ENCODE assay signal across 8 mouse cellular contexts in genomic region chr9:21797921-21798344, GRCm38 (mm10). TPM values are rescaled to one million over a fixed set of nuclear protein-coding genes. Genes with fewer than 3 reads are reported as not detected.
DNase-seq lines count a peak whose midpoint lies in the region; ATAC-seq and TF ChIP-seq lines count a peak whose summit lies in the region.

No protein-coding gene starts in this region.

- H3K36me3 ChIP-seq in C2C12 (ENCODE audit: control insufficient read depth, insufficient read depth), result peaks cover 23% of the 10 kb centered on the region
- H3K36me3 ChIP-seq in forebrain, embryonic 11.5 days (ENCODE audit: control insufficient read depth, insufficient read depth, low read length), result peaks cover 2% of the 10 kb centered on the region; the same call in 1 of the 2 replicates
- peaks cover 67% of the 10 kb centered on the region for H3K36me3 ChIP-seq in limb, embryonic 10.5 days
- peaks cover 14% of the 10 kb centered on the region for H3K36me3 ChIP-seq in stomach, embryonic 16.5 days (ENCODE audit: control insufficient read depth, insufficient read depth, low read length)

- no peaks in the 10 kb centered on the region for H3K9me3 ChIP-seq in forebrain, embryonic 11.5 days (ENCODE audit: control insufficient read depth, low read length)
- no peaks in the 10 kb centered on the region for H3K9me3 ChIP-seq in limb, embryonic 10.5 days (replicated peaks)
- H3K9me3 ChIP-seq in stomach, embryonic 16.5 days (replicated peaks; ENCODE audit: control insufficient read depth, low read length), result no peaks in the 10 kb centered on the region

- H3ac ChIP-seq in C2C12 (ENCODE audit: control insufficient read depth, insufficient read length, low read depth), result peak overlapping the region; percentile 72

- peak overlapping the region; percentile 37 for H3K27ac ChIP-seq in forebrain, embryonic 11.5 days (ENCODE audit: low read depth, low read length)
- peak overlapping the region; percentile 98 for H3K27ac ChIP-seq in limb, embryonic 10.5 days
- peak overlapping the region; percentile 94 for H3K27ac ChIP-seq in stomach, embryonic 16.5 days (ENCODE audit: low read length)

- H3K4me1 ChIP-seq in forebrain, embryonic 11.5 days (replicated peaks; ENCODE audit: control insufficient read depth, insufficient read depth, low read length), result peaks cover 6% of the 10 kb centered on the region; the same call in 1 of the 2 replicates
- peaks cover 49% of the 10 kb centered on the region for H3K4me1 ChIP-seq in limb, embryonic 10.5 days
- peaks cover 25% of the 10 kb centered on the region for H3K4me1 ChIP-seq in stomach, embryonic 16.5 days (ENCODE audit: control insufficient read depth, insufficient read depth, low read length)

- peak overlapping the region; percentile 66 for H3K4me3 ChIP-seq in C2C12 (ENCODE audit: insufficient read depth, poor library complexity, severe bottlenecking)
- peak overlapping the region; percentile 52 for H3K4me3 ChIP-seq in forebrain, embryonic 11.5 days (ENCODE audit: low read depth, low read length)
- H3K4me3 ChIP-seq in limb, embryonic 10.5 days, result peak overlapping the region; percentile 80
- peak overlapping the region; percentile 83 for H3K4me3 ChIP-seq in stomach, embryonic 16.5 days (replicated peaks; ENCODE audit: low read length)

- under 1% methylated on average over 24 of the region's 26 CpGs for WGBS in forebrain, embryonic 11.5 days
- WGBS in limb, embryonic 10.5 days, result under 1% methylated on average over 26 of the region's 26 CpGs
- 0% methylated on average over 26 of the region's 26 CpGs for WGBS in stomach, embryonic 16.5 days

- peaks cover 23% of the 10 kb centered on the region for H3K79me3 ChIP-seq in C2C12 (ENCODE audit: low read depth)

- ATAC-seq in forebrain, embryonic 11.5 days (replicated peaks; ENCODE audit: low FRiP score), result peak; percentile 79
- ATAC-seq in stomach, embryonic 16.5 days (ENCODE audit: insufficient read depth, low FRiP score), result peak; percentile 71

- TF ChIP-seq CTCF in C2C12 (IDR thresholded peaks at IDR 0.05; ENCODE audit: control insufficient read depth, insufficient read depth, insufficient read length), result no peak

- intact Hi-C loops in heart, postnatal 14 days (cut with DNase I), result loop anchor here (2.0 kb wide), 1 partner anchor 29 kb away; no protein-coding TSS in a partner anchor

- DNase-seq in adipocyte (ENCODE audit: low spot score), result peak; percentile 37
- peak; percentile 85 for DNase-seq in forebrain, embryonic 11.5 days (ENCODE audit: low spot score)
- peak; percentile 83 to 86 for DNase-seq in heart, postnatal 14 days
- peak; percentile 90 for DNase-seq in limb, embryonic 10.5 days (ENCODE audit: low spot score)
- peak; percentile 78 for DNase-seq in mesoderm, embryonic 11.5 days (ENCODE audit: low read depth, low spot score)
- no peak for DNase-seq in layer of hippocampus, postnatal 36 days

- no peaks in the 10 kb centered on the region for H3K27me3 ChIP-seq in C2C12 (ENCODE audit: control insufficient read depth, insufficient read depth, insufficient read length)
- no peaks in the 10 kb centered on the region for H3K27me3 ChIP-seq in forebrain, embryonic 11.5 days (ENCODE audit: control insufficient read depth, insufficient read depth, low read length)
- H3K27me3 ChIP-seq in limb, embryonic 10.5 days (ENCODE audit: low read depth, poor library complexity, severe bottlenecking), result no peaks in the 10 kb centered on the region
- no peaks in the 10 kb centered on the region for H3K27me3 ChIP-seq in stomach, embryonic 16.5 days (ENCODE audit: control insufficient read depth, insufficient read depth, low read length)

- peaks cover 56% of the 10 kb centered on the region for H3K79me2 ChIP-seq in C2C12 (ENCODE audit: control insufficient read depth, insufficient read depth)

- peak overlapping the region; percentile 71 for H3K9ac ChIP-seq in forebrain, embryonic 11.5 days (ENCODE audit: low read length)
- peak overlapping the region; percentile 94 for H3K9ac ChIP-seq in stomach, embryonic 16.5 days (ENCODE audit: low read length)

- H3K4me2 ChIP-seq in forebrain, embryonic 11.5 days (ENCODE audit: low read depth, low read length, severe bottlenecking), result peak overlapping the region; percentile 92
- H3K4me2 ChIP-seq in stomach, embryonic 16.5 days (ENCODE audit: low read depth, low read length), result peak overlapping the region; percentile 64

TF ChIP-seq in C2C12, 6 proteins besides CTCF, POLR2A, EP300 and RAD21:
- no peak for TF ChIP-seq USF1 (IDR thresholded peaks at IDR 0.05; ENCODE audit: low read depth)
- no peak for TF ChIP-seq MYOG (IDR thresholded peaks at IDR 0.05; ENCODE audit: control insufficient read depth, extremely low read depth, insufficient read length)
- no peak for TF ChIP-seq FOSL1 (IDR thresholded peaks at IDR 0.05; ENCODE audit: insufficient read depth, low read length, poor library complexity, severe bottlenecking)
- TF ChIP-seq MAX (IDR thresholded peaks at IDR 0.05), result no peak
- no peak for TF ChIP-seq MYOD1 (IDR thresholded peaks at IDR 0.05; ENCODE audit: control insufficient read depth, insufficient read length, low read depth)
- TF ChIP-seq CEBPB (IDR thresholded peaks at IDR 0.05; ENCODE audit: low read depth), result no peak
TF ChIP-seq in C2C12: peak in this region for 0.

RNA-seq across cellular contexts. Expression of gene Kank2, which starts 0.6 kb away (rescaled TPM):
- polyA plus RNA-seq in C2C12 (2012; fragmentation: generic; extraction: Trizol), result 43.3 TPM
- 5.1 and 5.9 TPM in 2 replicates for polyA plus RNA-seq in forebrain, embryonic 11.5 days (2014; fragmentation: Nextera tagmentation; extraction: Ambion mirVana)
- total RNA-seq in heart, postnatal 14 days (2021), result 10 to 100 TPM; 52.6 to 53.3 TPM
- polyA plus RNA-seq in limb, embryonic 10.5 days (2016; fragmentation: Nextera tagmentation; extraction: Ambion mirVana), result 22.7 and 24.2 TPM in 2 replicates
- 11.2 and 11.6 TPM in 2 replicates for polyA plus RNA-seq in stomach, embryonic 16.5 days (2015; fragmentation: Nextera tagmentation; extraction: Ambion mirVana)
- 1 to 10 TPM; 6.3 to 7.0 TPM for total RNA-seq in layer of hippocampus, postnatal 36 days (2021)

RNA-seq across cellular contexts. Expression of gene Angptl8, which starts 37.4 kb away (rescaled TPM):
- polyA plus RNA-seq in C2C12 (2012; fragmentation: generic; extraction: Trizol), result 0.04 TPM
- 0.60 TPM in 1 of 2 replicates, not detected in the other for polyA plus RNA-seq in forebrain, embryonic 11.5 days (2014; fragmentation: Nextera tagmentation; extraction: Ambion mirVana)
- not detected for total RNA-seq in heart, postnatal 14 days (2021)
- polyA plus RNA-seq in limb, embryonic 10.5 days (2016; fragmentation: Nextera tagmentation; extraction: Ambion mirVana), result 1.2 and 1.6 TPM in 2 replicates
- 6.4 TPM in 2 replicates for polyA plus RNA-seq in stomach, embryonic 16.5 days (2015; fragmentation: Nextera tagmentation; extraction: Ambion mirVana)
- not detected for total RNA-seq in layer of hippocampus, postnatal 36 days (2021)

RNA-seq across cellular contexts. Expression of gene Spc24, which starts 37.8 kb away (rescaled TPM):
- polyA plus RNA-seq in C2C12 (2012; fragmentation: generic; extraction: Trizol), result 80.1 TPM
- polyA plus RNA-seq in forebrain, embryonic 11.5 days (2014; fragmentation: Nextera tagmentation; extraction: Ambion mirVana), result 138 and 162 TPM in 2 replicates
- 1 to 10 TPM; 4.7 to 6.5 TPM for total RNA-seq in heart, postnatal 14 days (2021)
- polyA plus RNA-seq in limb, embryonic 10.5 days (2016; fragmentation: Nextera tagmentation; extraction: Ambion mirVana), result 225 and 232 TPM in 2 replicates
- 83.7 and 87.5 TPM in 2 replicates for polyA plus RNA-seq in stomach, embryonic 16.5 days (2015; fragmentation: Nextera tagmentation; extraction: Ambion mirVana)
- 1 to 10 TPM; 1.4 to 2.1 TPM for total RNA-seq in layer of hippocampus, postnatal 36 days (2021)

RNA-seq across cellular contexts. Expression of gene Dock6, which starts 54.5 kb away (rescaled TPM):
- polyA plus RNA-seq in C2C12 (2012; fragmentation: generic; extraction: Trizol), result 12.1 TPM
- 25.5 and 27.5 TPM in 2 replicates for polyA plus RNA-seq in forebrain, embryonic 11.5 days (2014; fragmentation: Nextera tagmentation; extraction: Ambion mirVana)
- total RNA-seq in heart, postnatal 14 days (2021), result 10 to 100 TPM; 46.1 to 57.3 TPM
- polyA plus RNA-seq in limb, embryonic 10.5 days (2016; fragmentation: Nextera tagmentation; extraction: Ambion mirVana), result 46.0 and 52.0 TPM in 2 replicates
- polyA plus RNA-seq in stomach, embryonic 16.5 days (2015; fragmentation: Nextera tagmentation; extraction: Ambion mirVana), result 39.4 and 41.6 TPM in 2 replicates
- total RNA-seq in layer of hippocampus, postnatal 36 days (2021), result 10 to 100 TPM; 14.1 to 15.0 TPM

Comparison
In these comparisons a context has a peak if more than half of its experiments do, and no peak if none do; other contexts are left out.
1. DNase-seq: peak in adipocyte (single experiment), forebrain, embryonic 11.5 days (single experiment), heart, postnatal 14 days (2 of 2), limb, embryonic 10.5 days (single experiment) and mesoderm, embryonic 11.5 days (single experiment); none in layer of hippocampus, postnatal 36 days (0 of 2).
2. H3K27ac ChIP-seq: peak in every context shown above with its lines; median percentile 98 in limb, embryonic 10.5 days; 94 in stomach, embryonic 16.5 days; 37 in forebrain, embryonic 11.5 days.
3. Peak in every context shown above with its lines, with median percentiles within 50 percentile points of each other: H3K4me3 ChIP-seq.